In the genomic region with DNA sequence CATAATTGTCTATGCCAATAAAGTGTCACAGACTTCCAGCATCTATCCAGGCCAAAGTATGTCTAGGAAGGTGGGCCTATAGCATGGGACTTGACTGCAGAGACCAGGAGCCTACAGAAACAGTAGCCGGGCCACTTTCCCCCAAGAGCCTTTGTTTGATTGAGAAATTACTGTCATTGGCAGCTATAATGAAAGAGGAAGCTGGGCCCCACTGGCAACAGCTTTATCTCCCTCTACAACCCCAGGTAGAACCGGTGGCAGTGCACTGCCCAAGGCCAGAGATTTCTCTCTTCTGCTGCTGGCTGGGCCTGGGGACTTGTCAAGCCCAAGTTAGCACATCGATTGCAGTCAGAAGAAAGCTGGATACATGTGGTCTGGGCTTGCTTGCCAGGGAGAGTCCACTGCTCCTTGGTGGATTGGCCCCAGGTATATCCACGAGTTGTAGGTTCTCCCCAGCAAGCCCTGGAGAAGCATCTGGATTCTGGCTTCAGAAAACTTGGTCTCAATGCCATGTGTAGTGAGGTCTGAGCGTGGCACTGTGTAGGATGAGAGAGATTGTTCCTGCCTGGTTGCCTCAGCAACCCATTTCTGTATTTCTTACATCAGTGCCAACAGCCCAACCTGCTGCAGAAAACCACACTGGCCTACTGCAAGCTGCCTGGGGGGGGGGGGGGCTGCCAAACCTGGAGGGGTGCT, we compare ENCODE assay signal across 18 mouse cellular contexts. TPM values are rescaled to one million over a fixed set of nuclear protein-coding genes. Genes with fewer than 3 reads are reported as not detected.
DNase-seq lines count a peak whose midpoint lies in the region; ATAC-seq lines count a peak whose summit lies in the region.
"Had no signal": no experiment of that assay in that cellular context is flagged by ENCODE, and none has a peak within 500 bp of the region (broad histone marks: within the 10 kb centered on the region; RNA-seq: fewer than 3 reads in every experiment).

No protein-coding gene starts in this region.

- peaks cover 25% of the 10 kb centered on the region for H3K4me1 ChIP-seq in forebrain, embryonic 16.5 days (replicated peaks; ENCODE audit: control insufficient read depth, insufficient read depth, low read length)
- H3K4me1 ChIP-seq in forebrain, embryonic 14.5 days (ENCODE audit: control insufficient read depth, insufficient read depth, low read length) = peaks cover 19% of the 10 kb centered on the region
- no peaks in the 10 kb centered on the region; the same call in 1 of the 2 replicates for H3K4me1 ChIP-seq in midbrain, embryonic 11.5 days (ENCODE audit: control insufficient read depth, insufficient read depth, low read length)
- peaks cover 19% of the 10 kb centered on the region for H3K4me1 ChIP-seq in midbrain, embryonic 14.5 days (ENCODE audit: control insufficient read depth, insufficient read depth, low read length)
- peaks cover 13% of the 10 kb centered on the region for H3K4me1 ChIP-seq in heart, embryonic 12.5 days (replicated peaks)
- H3K4me1 ChIP-seq: liver, embryonic 15.5 days had no signal

- H3K4me3 ChIP-seq in forebrain, embryonic 16.5 days (replicated peaks; ENCODE audit: low read length) = no peak overlapping the region
- no peak overlapping the region for H3K4me3 ChIP-seq in forebrain, embryonic 14.5 days (ENCODE audit: low read depth, low read length)
- H3K4me3 ChIP-seq in midbrain, embryonic 11.5 days (ENCODE audit: low read depth, low read length) = no peak overlapping the region
- H3K4me3 ChIP-seq in midbrain, embryonic 14.5 days (replicated peaks; ENCODE audit: low read depth, low read length) = no peak overlapping the region
- H3K4me3 ChIP-seq in heart, embryonic 12.5 days = no peak overlapping the region
- H3K4me3 ChIP-seq: limb, embryonic 12.5 days; liver, embryonic 15.5 days had no signal

- H3K27me3 ChIP-seq in forebrain, embryonic 16.5 days (replicated peaks; ENCODE audit: control insufficient read depth, insufficient read depth, low read length) = no peaks in the 10 kb centered on the region
- no peaks in the 10 kb centered on the region for H3K27me3 ChIP-seq in forebrain, embryonic 14.5 days (replicated peaks; ENCODE audit: control insufficient read depth, insufficient read depth, low read length)
- no peaks in the 10 kb centered on the region for H3K27me3 ChIP-seq in midbrain, embryonic 11.5 days (ENCODE audit: control insufficient read depth, insufficient read depth, low read length)
- H3K27me3 ChIP-seq in midbrain, embryonic 14.5 days (ENCODE audit: control insufficient read depth, insufficient read depth, low read length) = no peaks in the 10 kb centered on the region
- H3K27me3 ChIP-seq in heart, embryonic 12.5 days (replicated peaks) = no peaks in the 10 kb centered on the region
- H3K27me3 ChIP-seq: limb, embryonic 12.5 days; liver, embryonic 15.5 days had no signal

- 75% methylated on average over 5 of the region's 5 CpGs for WGBS in forebrain, embryonic 16.5 days
- WGBS in forebrain, embryonic 14.5 days = 77% methylated on average over 5 of the region's 5 CpGs
- WGBS in midbrain, embryonic 11.5 days = 88% methylated on average over 5 of the region's 5 CpGs
- WGBS in midbrain, embryonic 14.5 days = 82% methylated on average over 5 of the region's 5 CpGs
- WGBS in heart, embryonic 12.5 days = 74% methylated on average over 5 of the region's 5 CpGs

- no peak overlapping the region for H3K4me2 ChIP-seq in forebrain, embryonic 16.5 days (ENCODE audit: low read length)
- no peak overlapping the region for H3K4me2 ChIP-seq in forebrain, embryonic 14.5 days (ENCODE audit: low read length)
- H3K4me2 ChIP-seq in midbrain, embryonic 11.5 days = no peak overlapping the region
- no peak overlapping the region for H3K4me2 ChIP-seq in midbrain, embryonic 14.5 days (ENCODE audit: low read length)
- H3K4me2 ChIP-seq in heart, embryonic 12.5 days = no peak overlapping the region
- H3K4me2 ChIP-seq: limb, embryonic 12.5 days; liver, embryonic 15.5 days had no signal

- H3K9me3 ChIP-seq in forebrain, embryonic 16.5 days (ENCODE audit: control insufficient read depth, low read length) = no peaks in the 10 kb centered on the region
- H3K9me3 ChIP-seq in forebrain, embryonic 14.5 days (replicated peaks; ENCODE audit: control insufficient read depth, low read length) = no peaks in the 10 kb centered on the region
- no peaks in the 10 kb centered on the region for H3K9me3 ChIP-seq in midbrain, embryonic 11.5 days (ENCODE audit: control insufficient read depth, low read length)
- no peaks in the 10 kb centered on the region for H3K9me3 ChIP-seq in midbrain, embryonic 14.5 days (ENCODE audit: control insufficient read depth, low read length)
- H3K9me3 ChIP-seq in heart, embryonic 12.5 days (replicated peaks) = no peaks in the 10 kb centered on the region
- H3K9me3 ChIP-seq: limb, embryonic 12.5 days; liver, embryonic 15.5 days had no signal

- no peak for DNase-seq in forebrain, embryonic 14.5 days (ENCODE audit: low spot score)
- DNase-seq in midbrain, embryonic 11.5 days (ENCODE audit: low spot score, missing footprints) = peak; percentile 69
- DNase-seq in midbrain, embryonic 14.5 days = no peak
- peak; percentile 78 for DNase-seq in brain, adult 2 months (ENCODE audit: low read depth, low spot score)
- DNase-seq in embryo, embryonic 9.5 days (ENCODE audit: extremely low spot score) = no peak
- DNase-seq: adrenal gland, postnatal 36 days; cerebellum, adult 11 months; heart, adult 11 months; heart, postnatal 10 days; lung, postnatal 4 days; thymus, postnatal 25 days had no signal

- H3K27ac ChIP-seq in forebrain, embryonic 16.5 days (ENCODE audit: low read length) = no peak overlapping the region
- H3K27ac ChIP-seq in forebrain, embryonic 14.5 days (ENCODE audit: low read depth, low read length) = no peak overlapping the region
- no peak overlapping the region for H3K27ac ChIP-seq in midbrain, embryonic 11.5 days (ENCODE audit: low read depth, low read length)
- no peak overlapping the region for H3K27ac ChIP-seq in midbrain, embryonic 14.5 days (replicated peaks; ENCODE audit: low read depth, low read length)
- no peak overlapping the region for H3K27ac ChIP-seq in heart, embryonic 12.5 days (ENCODE audit: poor library complexity, severe bottlenecking)
- H3K27ac ChIP-seq: kidney, postnatal 0 days; limb, embryonic 12.5 days; liver, embryonic 15.5 days had no signal

- peak; percentile 48; the same call in 1 of the 2 replicates for ATAC-seq in forebrain, embryonic 16.5 days
- no peak for ATAC-seq in forebrain, embryonic 14.5 days
- ATAC-seq in midbrain, embryonic 11.5 days (ENCODE audit: low FRiP score) = no peak
- ATAC-seq in midbrain, embryonic 14.5 days (ENCODE audit: low FRiP score, low TSS enrichment) = no peak
- ATAC-seq in megakaryocyte-erythroid progenitor cell, adult 5-6 weeks (replicated peaks; ENCODE audit: low FRiP score, low TSS enrichment, poor library complexity, severe bottlenecking) = 0 out of 2 replicates have a peak, but pooled peaks have one; percentile 11
- no peak for ATAC-seq in heart, embryonic 12.5 days (ENCODE audit: insufficient number of reproducible peaks, low FRiP score)

- H3K9ac ChIP-seq in forebrain, embryonic 16.5 days (replicated peaks; ENCODE audit: low read depth, low read length) = no peak overlapping the region
- no peak overlapping the region for H3K9ac ChIP-seq in forebrain, embryonic 14.5 days (ENCODE audit: low read length)
- H3K9ac ChIP-seq in midbrain, embryonic 11.5 days (ENCODE audit: low read length) = no peak overlapping the region
- H3K9ac ChIP-seq in midbrain, embryonic 14.5 days (replicated peaks; ENCODE audit: low read length) = no peak overlapping the region
- no peak overlapping the region for H3K9ac ChIP-seq in heart, embryonic 12.5 days
- H3K9ac ChIP-seq: limb, embryonic 12.5 days; liver, embryonic 15.5 days had no signal

- H3K36me3 ChIP-seq in forebrain, embryonic 16.5 days (ENCODE audit: control insufficient read depth, insufficient read depth) = no peaks in the 10 kb centered on the region
- H3K36me3 ChIP-seq in forebrain, embryonic 14.5 days (ENCODE audit: control insufficient read depth, insufficient read depth, low read length) = no peaks in the 10 kb centered on the region
- H3K36me3 ChIP-seq in midbrain, embryonic 11.5 days (ENCODE audit: control insufficient read depth, insufficient read depth, low read length) = no peaks in the 10 kb centered on the region
- no peaks in the 10 kb centered on the region for H3K36me3 ChIP-seq in midbrain, embryonic 14.5 days (ENCODE audit: control insufficient read depth, insufficient read depth, low read length)
- peaks cover 19% of the 10 kb centered on the region for H3K36me3 ChIP-seq in heart, embryonic 12.5 days

RNA-seq across cellular contexts. Expression of a gene that starts 40.3 kb away (rescaled TPM):
- polyA plus RNA-seq in forebrain, embryonic 16.5 days (2015; fragmentation: Nextera tagmentation; extraction: Ambion mirVana) = 7.4 and 8.4 TPM in 2 replicates
- 5.8 and 7.6 TPM in 2 replicates for polyA plus RNA-seq in forebrain, embryonic 14.5 days (2014; fragmentation: Nextera tagmentation; extraction: Ambion mirVana)
- 2.2 and 2.7 TPM in 2 replicates for polyA plus RNA-seq in midbrain, embryonic 11.5 days (2014; fragmentation: Nextera tagmentation; extraction: Ambion mirVana)
- 7.5 and 8.3 TPM in 2 replicates for polyA plus RNA-seq in midbrain, embryonic 14.5 days (2014; fragmentation: Nextera tagmentation; extraction: Ambion mirVana)
- total RNA-seq in megakaryocyte-erythroid progenitor cell, adult 5-6 weeks (2014; fragmentation: Nextera tagmentation) = not detected in 2 replicates
- total RNA-seq in megakaryocyte-erythroid progenitor cell, adult 5-6 weeks (2017) = 0.05 TPM in 1 of 2 replicates, not detected in the other
- 0.51 and 0.58 TPM in 2 replicates for polyA plus RNA-seq in heart, embryonic 12.5 days (2016; fragmentation: Nextera tagmentation; extraction: Ambion mirVana)
- total RNA-seq: neutrophil, adult 5-6 weeks had no signal

Comparison
In these comparisons a context has a peak if more than half of its experiments do, and no peak if none do; other contexts are left out.
1. ATAC-seq: peak in forebrain, embryonic 16.5 days (single experiment) and megakaryocyte-erythroid progenitor cell, adult 5-6 weeks (single experiment); none in forebrain, embryonic 14.5 days (single experiment), midbrain, embryonic 11.5 days (single experiment), midbrain, embryonic 14.5 days (single experiment) and heart, embryonic 12.5 days (single experiment).
2. DNase-seq: peak in midbrain, embryonic 11.5 days (single experiment) and brain, adult 2 months (single experiment); none in forebrain, embryonic 14.5 days (single experiment), midbrain, embryonic 14.5 days (single experiment) and embryo, embryonic 9.5 days (single experiment).